Mouse (Mus musculus): ENCODE data around the gene Ier3. TPM values are rescaled to one million over a fixed set of nuclear protein-coding genes. Genes with fewer than 3 reads are reported as not detected.
A peak's percentile ranks its signal among the peaks of the same experiment; 100 is the strongest.

Ier3 gene
- polyA plus RNA-seq, 1 experiment from 2014 or later, result 93.1 TPM

- Histone ChIP-seq H3K4me3 (replicated peaks; ENCODE audit: low read depth, low read length) (peak overlapping the region; percentile 61; the same call in 1 of the 2 replicates), H3K4me2 (ENCODE audit: low read length) (peak overlapping the region; percentile 94), H3K27me3 (ENCODE audit: insufficient read depth, low read length) (no peaks in the 10 kb centered on the region), H3K27ac (peak overlapping the region; percentile 96), H3K4me1 (replicated peaks; ENCODE audit: insufficient read depth, low read length) (peaks cover 22% of the 10 kb centered on the region), H3K9ac (ENCODE audit: low read depth, low read length) (0 out of 2 replicates have a peak overlapping the region, but pooled peaks have one; percentile 78), H3K36me3 (ENCODE audit: insufficient read depth, low read length) (0 out of 2 replicates have a peak, but pooled peaks cover 4% of the 10 kb centered on the region), H3K9me3 (replicated peaks; ENCODE audit: low read length) (no peaks in the 10 kb centered on the region)
- TF ChIP-seq CTCF (IDR thresholded peaks at IDR 0.05; ENCODE audit: low read depth), result peak; percentile 64
- ATAC-seq (replicated peaks; ENCODE audit: low FRiP score, low read depth) (no peak), DNase-seq (ENCODE audit: low spot score) (no peak)
- WGBS, result 73% methylated on average over 8 of the region's 8 CpGs
These were observed 49.6 kb downstream of the Ier3 start for GRCm38 (mm10) chr17:35870884-35871696.

Small RNA genes within 50 kb of the gene (microRNA-seq; reads per million reads assigned to microRNA genes)
- gene Gm28033, result 1.4 reads per million

Other genes starting within 250 kb of the Ier3 start
- gene Sfta2, start 220.1 kb upstream of the Ier3 start, polyA plus RNA-seq (2015; fragmentation: Nextera tagmentation; extraction: Ambion mirVana), result 4.2 and 5.0 TPM in 2 replicates
- gene Gm9573, start 195.0 kb upstream of the Ier3 start, polyA plus RNA-seq (2015; fragmentation: Nextera tagmentation; extraction: Ambion mirVana), result not detected in 2 replicates
- gene Mucl3, start 178.0 kb upstream of the Ier3 start, polyA plus RNA-seq (2015; fragmentation: Nextera tagmentation; extraction: Ambion mirVana), result 0.11 and 0.13 TPM in 2 replicates
- 12.7 and 13.5 TPM in 2 replicates for gene Vars2, start 154.1 kb upstream of the Ier3 start, polyA plus RNA-seq (2015; fragmentation: Nextera tagmentation; extraction: Ambion mirVana)
- 35.6 and 36.5 TPM in 2 replicates for gene Gtf2h4, start 147.9 kb upstream of the Ier3 start, polyA plus RNA-seq (2015; fragmentation: Nextera tagmentation; extraction: Ambion mirVana)
- gene Ddr1, start 117.1 kb upstream of the Ier3 start, polyA plus RNA-seq (2015; fragmentation: Nextera tagmentation; extraction: Ambion mirVana), result 89.1 and 94.3 TPM in 2 replicates
- gene Flot1, start 1.5 kb downstream of the Ier3 start, polyA plus RNA-seq (2015; fragmentation: Nextera tagmentation; extraction: Ambion mirVana), result 52.2 and 54.5 TPM in 2 replicates
- gene Tubb5, start 16.6 kb downstream of the Ier3 start, polyA plus RNA-seq (2015; fragmentation: Nextera tagmentation; extraction: Ambion mirVana), result 503 and 575 TPM in 2 replicates
- 5.4 and 5.6 TPM in 2 replicates for gene Mdc1, start 19.8 kb downstream of the Ier3 start, polyA plus RNA-seq (2015; fragmentation: Nextera tagmentation; extraction: Ambion mirVana)
- gene Nrm, start 39.6 kb downstream of the Ier3 start, polyA plus RNA-seq (2015; fragmentation: Nextera tagmentation; extraction: Ambion mirVana), result 36.9 and 44.6 TPM in 2 replicates
- gene Ppp1r18, start 43.9 kb downstream of the Ier3 start, polyA plus RNA-seq (2015; fragmentation: Nextera tagmentation; extraction: Ambion mirVana), result 16.2 and 17.2 TPM in 2 replicates
- 29.2 and 33.3 TPM in 2 replicates for gene Dhx16, start 58.1 kb downstream of the Ier3 start, polyA plus RNA-seq (2015; fragmentation: Nextera tagmentation; extraction: Ambion mirVana)
- 36.6 and 39.1 TPM in 2 replicates for gene 2310061I04Rik, start 75.7 kb downstream of the Ier3 start, polyA plus RNA-seq (2015; fragmentation: Nextera tagmentation; extraction: Ambion mirVana)
- 28.4 and 36.9 TPM in 2 replicates for gene Atat1, start 88.4 kb downstream of the Ier3 start, polyA plus RNA-seq (2015; fragmentation: Nextera tagmentation; extraction: Ambion mirVana)
- 88.4 and 94.7 TPM in 2 replicates for gene Mrps18b, start 94.7 kb downstream of the Ier3 start, polyA plus RNA-seq (2015; fragmentation: Nextera tagmentation; extraction: Ambion mirVana)
- gene Ppp1r10, start 94.8 kb downstream of the Ier3 start, polyA plus RNA-seq (2015; fragmentation: Nextera tagmentation; extraction: Ambion mirVana), result 28.8 and 29.7 TPM in 2 replicates
- gene Abcf1, start 148.1 kb downstream of the Ier3 start, polyA plus RNA-seq (2015; fragmentation: Nextera tagmentation; extraction: Ambion mirVana), result 78.6 and 90.2 TPM in 2 replicates
- gene Gnl1, start 158.2 kb downstream of the Ier3 start, polyA plus RNA-seq (2015; fragmentation: Nextera tagmentation; extraction: Ambion mirVana), result 38.2 and 43.7 TPM in 2 replicates
- gene Prr3, start 158.6 kb downstream of the Ier3 start, polyA plus RNA-seq (2015; fragmentation: Nextera tagmentation; extraction: Ambion mirVana), result 27.9 and 29.3 TPM in 2 replicates
- gene H2-T24, start 198.9 kb downstream of the Ier3 start, polyA plus RNA-seq (2015; fragmentation: Nextera tagmentation; extraction: Ambion mirVana), result 1.3 and 1.7 TPM in 2 replicates
- 14.2 and 16.1 TPM in 2 replicates for gene H2-T23, start 211.2 kb downstream of the Ier3 start, polyA plus RNA-seq (2015; fragmentation: Nextera tagmentation; extraction: Ambion mirVana)
- 16.4 and 18.6 TPM in 2 replicates for gene H2-T22, start 221.1 kb downstream of the Ier3 start, polyA plus RNA-seq (2015; fragmentation: Nextera tagmentation; extraction: Ambion mirVana)
- gene Gm6034, start 221.3 kb downstream of the Ier3 start, polyA plus RNA-seq (2015; fragmentation: Nextera tagmentation; extraction: Ambion mirVana), result not detected in 2 replicates
- 0.13 and 0.22 TPM in 2 replicates for gene Gm11127, start 236.7 kb downstream of the Ier3 start, polyA plus RNA-seq (2015; fragmentation: Nextera tagmentation; extraction: Ambion mirVana)

All from kidney, postnatal 0 days (tissue).